Mouse (Mus musculus) layer of hippocampus, adult 8-10 months (tissue): Measurements from ENCODE around the gene Hmga1b. TPM values are rescaled to one million over a fixed set of nuclear protein-coding genes. Genes with fewer than 3 reads are reported as not detected.

Experiments used
- total RNA-seq, 4 experiments: library from RNA; stranded (reverse); gene quantifications; 2 replicates each; pipeline ENCODE4 v1.2.4; 2022

The Hmga1b gene
- total RNA-seq, 4 experiments from 2014 or later, result 16.7 to 32.0 (median 24.2) TPM

Other genes with a start within 250 kb of the Hmga1b start
- gene Gcgr, start 232.1 kb upstream of the Hmga1b start, total RNA-seq, result under 1 TPM in 1 of 4 experiments, not detected in 3; 0.25 TPM
- gene Mcrip1, start 213.1 kb upstream of the Hmga1b start, total RNA-seq, result 10 to 100 TPM; 61.1 to 68.7 (median 63.3) TPM
- gene Ppp1r27, start 211.7 kb upstream of the Hmga1b start, total RNA-seq, result not detected
- gene P4hb, start 189.5 kb upstream of the Hmga1b start, total RNA-seq, result 100 to 1,000 TPM; 119 to 147 (median 134) TPM
- 100 to 1,000 TPM; 268 to 314 (median 278) TPM for gene Arhgdia, start 181.2 kb upstream of the Hmga1b start, total RNA-seq
- gene Alyref, start 164.4 kb upstream of the Hmga1b start, total RNA-seq, result 10 to 100 TPM; 38.1 to 61.8 (median 52.9) TPM
- 10 to 100 TPM; 91.1 to 99.6 (median 93.6) TPM for gene Anapc11, start 164.4 kb upstream of the Hmga1b start, total RNA-seq
- 1 to 10 TPM in 3 of 4 experiments, not detected in 1; 1.3 to 2.7 (median 1.5) TPM for gene Npb, start 154.3 kb upstream of the Hmga1b start, total RNA-seq
- 100 to 1,000 TPM; 142 to 164 (median 149) TPM for gene Pcyt2, start 144.9 kb upstream of the Hmga1b start, total RNA-seq
- 10 to 100 TPM; 43.5 to 49.9 (median 45.4) TPM for gene Sirt7, start 137.6 kb upstream of the Hmga1b start, total RNA-seq
- 10 to 100 TPM; 70.7 to 89.1 (median 77.4) TPM for gene Mafg, start 129.2 kb upstream of the Hmga1b start, total RNA-seq
- 1 to 10 TPM; 1.1 to 1.6 (median 1.3) TPM for gene Pycr1, start 119.0 kb upstream of the Hmga1b start, total RNA-seq
- gene Myadml2, start 114.6 kb upstream of the Hmga1b start, total RNA-seq, result 1 to 10 TPM; 3.6 to 8.2 (median 6.0) TPM
- gene Notum, start 101.6 kb upstream of the Hmga1b start, total RNA-seq, result 1 to 10 TPM; 1.5 to 5.4 (median 5.2) TPM
- 10 to 100 TPM; 53.0 to 61.0 (median 55.6) TPM for gene Aspscr1, start 89.8 kb upstream of the Hmga1b start, total RNA-seq
- gene Cenpx, start 49.1 kb upstream of the Hmga1b start, total RNA-seq, result 10 to 100 TPM; 12.9 to 22.1 (median 17.2) TPM
- gene Lrrc45, start 48.9 kb upstream of the Hmga1b start, total RNA-seq, result 10 to 100 TPM; 51.1 to 67.4 (median 65.7) TPM
- 10 to 100 TPM; 33.5 to 43.1 (median 37.5) TPM for gene Rac3, start 41.3 kb upstream of the Hmga1b start, total RNA-seq
- 10 to 100 TPM in 3 of 4 experiments, 1 to 10 TPM in 1; 8.7 to 21.6 (median 14.5) TPM for gene Dcxr, start 35.5 kb upstream of the Hmga1b start, total RNA-seq
- 1 to 10 TPM; 1.6 to 3.7 (median 2.5) TPM for gene Cbr2, start 30.7 kb upstream of the Hmga1b start, total RNA-seq
- gene Rfng, start 21.4 kb downstream of the Hmga1b start, total RNA-seq, result 10 to 100 TPM; 55.7 to 63.5 (median 61.8) TPM
- gene Gps1, start 21.5 kb downstream of the Hmga1b start, total RNA-seq, result 100 to 1,000 TPM; 141 to 151 (median 144) TPM
- 10 to 100 TPM; 48.3 to 53.3 (median 49.9) TPM for gene Dus1l, start 33.6 kb downstream of the Hmga1b start, total RNA-seq
- gene Fasn, start 61.8 kb downstream of the Hmga1b start, total RNA-seq, result 100 to 1,000 TPM; 187 to 227 (median 208) TPM
- gene Ccdc57, start 170.1 kb downstream of the Hmga1b start, total RNA-seq, result 10 to 100 TPM in 1 of 4 experiments, 1 to 10 TPM in 3; 9.0 to 10.0 (median 9.5) TPM
- 10 to 100 TPM in 1 of 4 experiments, 1 to 10 TPM in 3; 2.1 to 11.0 (median 7.0) TPM for gene Slc16a3, start 185.7 kb downstream of the Hmga1b start, total RNA-seq
- gene Csnk1d, start 228.5 kb downstream of the Hmga1b start, total RNA-seq, result 100 to 1,000 TPM; 120 to 153 (median 134) TPM